Mouse (Mus musculus) MEL (cell line): ENCODE data around the gene Hid1. TPM values are rescaled to one million over a fixed set of nuclear protein-coding genes. Genes with fewer than 3 reads are reported as not detected.

ENCODE experiments used
- DNase-seq: peaks from one replicate; pipeline ENCODE4 v3.0.0; 2011; ENCODE audit warnings: low read depth, low spot score
- H3K27ac ChIP-seq: 2 replicates; pipeline ENCODE4 v1.5.1; 2012; ENCODE audit warnings: low read depth, mild to moderate bottlenecking, control low read depth, low read length, moderate library complexity; ENCODE audit not compliant: control insufficient read depth
- H3K27me3 ChIP-seq, 2 experiments: fragments of 150-350 bp in 1 of 2; sonication (generic) in 1 of 2; 2 replicates each; pipeline ENCODE4 v1.6.1; 2012; ENCODE audit warnings: low read length in 2 of 2, mild to moderate bottlenecking in 2 of 2, improper control_type of control experiment in 1 of 2, moderate library complexity in 1 of 2; ENCODE audit not compliant: insufficient read depth in 2 of 2, control insufficient read depth in 1 of 2
- H3K36me3 ChIP-seq, 2 experiments: 2 replicates each; pipeline ENCODE4 v1.6.1; 2012 to 2014; ENCODE audit warnings: low read length in 2 of 2, improper control_type of control experiment in 1 of 2, inconsistent platforms in 1 of 2, mild to moderate bottlenecking in 1 of 2; ENCODE audit not compliant: insufficient read depth in 2 of 2, control insufficient read depth in 1 of 2
- H3K4me1 ChIP-seq, 2 experiments: fragments of 150-350 bp in 1 of 2; sonication (generic) in 1 of 2; 2 replicates each; pipeline ENCODE4 v1.6.1; 2012; ENCODE audit warnings: low read length in 2 of 2, improper control_type of control experiment in 1 of 2, mild to moderate bottlenecking in 1 of 2; ENCODE audit not compliant: insufficient read depth in 2 of 2, control insufficient read depth in 1 of 2
- H3K4me3 ChIP-seq, 2 experiments: fragments of 150-350 bp in 1 of 2; sonication (generic) in 1 of 2; 2 replicates each; pipeline ENCODE4 v1.5.1; 2012; ENCODE audit warnings: low read depth in 2 of 2, low read length in 2 of 2, mild to moderate bottlenecking in 2 of 2, moderate library complexity in 2 of 2, control low read depth in 1 of 2, improper control_type of control experiment in 1 of 2; ENCODE audit not compliant: control insufficient read depth in 1 of 2, insufficient read depth in 1 of 2
- H3K79me2 ChIP-seq: 2 replicates; pipeline ENCODE4 v1.6.1; 2012; ENCODE audit warnings: mild to moderate bottlenecking, low read length, moderate library complexity; ENCODE audit not compliant: control insufficient read depth, poor library complexity, insufficient read depth
- H3K9ac ChIP-seq: 2 replicates; pipeline ENCODE4 v1.6.1; 2012; ENCODE audit warnings: low read depth, mild to moderate bottlenecking, control low read depth, low read length, moderate library complexity; ENCODE audit not compliant: control insufficient read depth, poor library complexity, severe bottlenecking
- H3K9me3 ChIP-seq: fragments of 150-350 bp; sonication (generic); replicated peaks from 2 replicates; pipeline ENCODE4 v1.6.1; 2012; ENCODE audit warnings: mild to moderate bottlenecking, low read length, improper control_type of control experiment, moderate library complexity; ENCODE audit not compliant: insufficient read depth
- BHLHE40 ChIP-seq: IDR thresholded peaks from 2 replicates; pipeline ENCODE4 v1.6.1; 2012; ENCODE audit warnings: low read depth, mild to moderate bottlenecking, inconsistent platforms, low read length, improper control_type of control experiment, borderline replicate concordance
- CHD1 ChIP-seq: IDR thresholded peaks from 2 replicates; pipeline ENCODE4 v1.6.1; 2012; ENCODE audit warnings: low read depth, mild to moderate bottlenecking, inconsistent platforms, low read length, improper control_type of control experiment
- CHD2 ChIP-seq: IDR thresholded peaks from 2 replicates; pipeline ENCODE4 v1.6.1; 2011; ENCODE audit warnings: low read length, improper control_type of control experiment
- CTCF ChIP-seq, 3 experiments: IDR thresholded peaks in 2 of 3; conservative IDR thresholded peaks in 1 of 3; 2 replicates each; pipeline ENCODE4 v1.5.1; 2011 to 2012; ENCODE audit warnings: low read length in 3 of 3, low read depth in 2 of 3, mild to moderate bottlenecking in 2 of 3, improper control_type of control experiment in 1 of 3, inconsistent platforms in 1 of 3, mixed read lengths in 1 of 3, moderate library complexity in 1 of 3; ENCODE audit not compliant: control insufficient read depth in 1 of 3, insufficient read depth in 1 of 3, poor library complexity in 1 of 3, severe bottlenecking in 1 of 3
- E2F4 ChIP-seq: IDR thresholded peaks from 2 replicates; pipeline ENCODE4 v1.6.1; 2011; ENCODE audit warnings: low read depth, low read length, improper control_type of control experiment, borderline replicate concordance
- ELF1 ChIP-seq: IDR thresholded peaks from 2 replicates; pipeline ENCODE4 v1.6.1; 2014; ENCODE audit warnings: low read depth, mild to moderate bottlenecking, inconsistent platforms, low read length, improper control_type of control experiment, moderate library complexity
- EP300 ChIP-seq, 2 experiments: IDR thresholded peaks; 2 replicates each; pipeline ENCODE4 v1.6.1; 2011; ENCODE audit warnings: improper control_type of control experiment in 2 of 2, low read length in 2 of 2, low read depth in 1 of 2, mild to moderate bottlenecking in 1 of 2
- ETS1 ChIP-seq: IDR thresholded peaks from 2 replicates; pipeline ENCODE4 v1.6.1; 2012; ENCODE audit warnings: low read depth, mild to moderate bottlenecking, inconsistent platforms, low read length, improper control_type of control experiment, moderate library complexity
- GABPA ChIP-seq: IDR thresholded peaks from 2 replicates; pipeline ENCODE4 v1.6.1; 2012; ENCODE audit warnings: low read depth, mild to moderate bottlenecking, inconsistent platforms, low read length, improper control_type of control experiment, moderate library complexity
- HCFC1 ChIP-seq: IDR thresholded peaks from 2 replicates; pipeline ENCODE4 v1.6.1; 2012; ENCODE audit warnings: low read depth, mild to moderate bottlenecking, inconsistent platforms, low read length, improper control_type of control experiment, moderate library complexity
- JUND ChIP-seq: IDR thresholded peaks from 2 replicates; pipeline ENCODE4 v1.6.1; 2011; ENCODE audit warnings: low read depth, mild to moderate bottlenecking, improper control_type of control experiment, low read length
- KAT2A ChIP-seq: conservative IDR thresholded peaks from 2 replicates; pipeline ENCODE4 v1.6.1; 2012; ENCODE audit warnings: low read depth, low read length, improper control_type of control experiment, inconsistent platforms
- MAFK ChIP-seq: IDR thresholded peaks from 2 replicates; pipeline ENCODE4 v1.6.1; 2011; ENCODE audit warnings: low read depth, mild to moderate bottlenecking, low read length, improper control_type of control experiment, borderline replicate concordance
- MAX ChIP-seq: IDR thresholded peaks from 2 replicates; pipeline ENCODE4 v1.6.1; 2011; ENCODE audit warnings: low read length, improper control_type of control experiment
- MAZ ChIP-seq: IDR thresholded peaks from 2 replicates; pipeline ENCODE4 v1.6.1; 2012; ENCODE audit warnings: low read depth, mild to moderate bottlenecking, inconsistent platforms, low read length, improper control_type of control experiment
- MEF2A ChIP-seq: IDR thresholded peaks from 2 replicates; pipeline ENCODE4 v1.6.1; 2014; ENCODE audit warnings: low read depth, mild to moderate bottlenecking, inconsistent platforms, low read length, improper control_type of control experiment; ENCODE audit not compliant: poor library complexity, insufficient replicate concordance, severe bottlenecking; ENCODE audit errors: extremely low read depth
- MXI1 ChIP-seq: IDR thresholded peaks from 2 replicates; pipeline ENCODE4 v1.6.1; 2011; ENCODE audit warnings: mild to moderate bottlenecking, low read depth, low read length, improper control_type of control experiment
- MYC ChIP-seq: IDR thresholded peaks from 2 replicates; pipeline ENCODE4 v1.6.1; 2011; ENCODE audit warnings: low read depth, mild to moderate bottlenecking, low read length, improper control_type of control experiment, moderate library complexity
- NELFE ChIP-seq: IDR thresholded peaks from 2 replicates; pipeline ENCODE4 v1.6.1; 2011; ENCODE audit warnings: low read depth, low read length, improper control_type of control experiment
- NRF1 ChIP-seq: IDR thresholded peaks from 2 replicates; pipeline ENCODE4 v1.6.1; 2014; ENCODE audit warnings: low read depth, mild to moderate bottlenecking, inconsistent platforms, low read length, improper control_type of control experiment, moderate library complexity; ENCODE audit not compliant: poor library complexity, insufficient read depth, severe bottlenecking
- POLR2A ChIP-seq, 2 experiments: IDR thresholded peaks; 2 replicates each; pipeline ENCODE4 v1.6.1; 2011 to 2012; ENCODE audit warnings: low read length in 2 of 2, mild to moderate bottlenecking in 2 of 2, control low read depth in 1 of 2, improper control_type of control experiment in 1 of 2, low read depth in 1 of 2, moderate library complexity in 1 of 2; ENCODE audit not compliant: control insufficient read depth in 1 of 2, insufficient read depth in 1 of 2, poor library complexity in 1 of 2
- POLR2AphosphoS2 ChIP-seq: IDR thresholded peaks from 2 replicates; pipeline ENCODE4 v1.6.1; 2011; ENCODE audit warnings: low read length, improper control_type of control experiment
- POLR2AphosphoS5 ChIP-seq: IDR thresholded peaks from 2 replicates; pipeline ENCODE4 v1.6.1; 2012; ENCODE audit warnings: low read depth, borderline replicate concordance, mild to moderate bottlenecking, inconsistent platforms, low read length, moderate library complexity, mixed read lengths
- RAD21 ChIP-seq: IDR thresholded peaks from 2 replicates; pipeline ENCODE4 v1.6.1; 2011; ENCODE audit warnings: mild to moderate bottlenecking, low read depth, low read length, improper control_type of control experiment
- RCOR1 ChIP-seq: IDR thresholded peaks from 2 replicates; pipeline ENCODE4 v1.6.1; 2012; ENCODE audit warnings: low read depth, mild to moderate bottlenecking, inconsistent platforms, low read length, improper control_type of control experiment
- SIN3A ChIP-seq: IDR thresholded peaks from 2 replicates; pipeline ENCODE4 v1.6.1; 2012; ENCODE audit warnings: low read length, improper control_type of control experiment, inconsistent platforms
- SMC3 ChIP-seq: IDR thresholded peaks from 2 replicates; pipeline ENCODE4 v1.6.1; 2011; ENCODE audit warnings: low read depth, low read length, improper control_type of control experiment
- TAL1 ChIP-seq: IDR thresholded peaks from 2 replicates; pipeline ENCODE4 v1.6.1; 2012; ENCODE audit warnings: mild to moderate bottlenecking, inconsistent platforms, low read length, moderate library complexity, mixed read lengths
- TBP ChIP-seq: IDR thresholded peaks from 2 replicates; pipeline ENCODE4 v1.8.0; 2011; ENCODE audit warnings: low read depth, low read length, improper control_type of control experiment
- TCF12 ChIP-seq: IDR thresholded peaks from 2 replicates; pipeline ENCODE4 v1.6.1; 2014; ENCODE audit warnings: low read depth, mild to moderate bottlenecking, inconsistent platforms, low read length, improper control_type of control experiment, moderate library complexity
- UBTF ChIP-seq: IDR thresholded peaks from 2 replicates; pipeline ENCODE4 v1.6.1; 2012; ENCODE audit warnings: low read depth, mild to moderate bottlenecking, inconsistent platforms, low read length, improper control_type of control experiment, moderate library complexity, borderline replicate concordance; ENCODE audit not compliant: insufficient read depth
- USF1 ChIP-seq: IDR thresholded peaks from 2 replicates; pipeline ENCODE4 v1.6.1; 2014; ENCODE audit warnings: low read depth, mild to moderate bottlenecking, inconsistent platforms, low read length, improper control_type of control experiment, moderate library complexity
- ZC3H11A ChIP-seq: IDR thresholded peaks from 2 replicates; pipeline ENCODE4 v1.6.1; 2012; ENCODE audit warnings: low read depth, mild to moderate bottlenecking, inconsistent platforms, low read length, improper control_type of control experiment
- ZMIZ1 ChIP-seq: IDR thresholded peaks from 2 replicates; pipeline ENCODE4 v1.6.1; 2012; ENCODE audit warnings: low read depth, mild to moderate bottlenecking, inconsistent platforms, low read length, improper control_type of control experiment, moderate library complexity
- ZNF384 ChIP-seq: IDR thresholded peaks from 2 replicates; pipeline ENCODE4 v1.6.1; 2012; ENCODE audit warnings: low read depth, mild to moderate bottlenecking, inconsistent platforms, low read length, improper control_type of control experiment
- polyA plus RNA-seq, 2 experiments: library from polyadenylated mRNA; stranded (reverse) in 1 of 2; unstranded in 1 of 2; fragments of >175 nt in 1 of 2; fragments of >200 nt in 1 of 2; gene quantifications; 2 replicates each; pipeline versions ENCODE4 v1.2.1 to v1.2.4; 2012; ENCODE audit warnings: low replicate concordance in 2 of 2, low read depth in 1 of 2; ENCODE audit not compliant: insufficient read length in 2 of 2, insufficient read depth in 1 of 2, missing spikeins in 1 of 2
- total RNA-seq: library from RNA; depleted of rRNA; stranded (reverse); fragments of 300-350 nt; gene quantifications from 2 replicates; pipeline ENCODE4 v1.2.3, GENCODE M21; 2012

Hid1 gene
- total and polyA plus RNA-seq, 3 experiments = 1.1 to 3.0 TPM; not detected in 1

- Histone ChIP-seq H3K27ac (peak within 1 kb of the TSS; percentile 86), H3K36me3 (peaks cover 0 to 14% of the 10 kb centered on the region in 2 experiments; a peak in 2 of 4 replicates), H3K4me3 (peak within 1 kb of the TSS; percentile 88 to 91), H3K79me2 (peaks cover 10% of the 10 kb centered on the region), H3K9me3 (no peaks in the 10 kb centered on the region), H3K27me3 (no peaks in the 10 kb centered on the region), H3K4me1 (peaks cover 2 to 21% of the 10 kb centered on the region in 2 experiments; a peak in 2 of 4 replicates), H3K9ac (peak within 1 kb of the TSS; percentile 94)
- DNase-seq = peak; percentile 96
- TF ChIP-seq ZC3H11A = no peak
- no peak for TF ChIP-seq CHD2
- peak; percentile 97 for TF ChIP-seq HCFC1
- no peak for TF ChIP-seq TAL1
- TF ChIP-seq NELFE = peak; percentile 92
- TF ChIP-seq GABPA = 0 out of 2 replicates have a peak, but pooled peaks have one; percentile 23
- peak; percentile 91; the same call in 1 of the 2 replicates for TF ChIP-seq UBTF
- TF ChIP-seq SMC3 = 0 out of 2 replicates have a peak, but pooled peaks have one; percentile 19
- TF ChIP-seq CTCF (IDR thresholded peaks at IDR 0.05 in 2 of 3, conservative IDR thresholded peaks at IDR 0.05 in 1 of 3; ENCODE audit: control insufficient read depth in 1 of 3, insufficient read depth in 1 of 3, low read depth in 2 of 3, low read length in 3 of 3, poor library complexity in 1 of 3, severe bottlenecking in 1 of 3) = 0 out of 6 replicates have a peak, but pooled peaks of 1 of the 3 experiments have one; percentile 6
- peak; percentile 77 for TF ChIP-seq KAT2A
- peak; percentile 83 for TF ChIP-seq ELF1
- no peak for TF ChIP-seq JUND
- TF ChIP-seq ZMIZ1 = peak; percentile 81
- TF ChIP-seq BHLHE40 = 0 out of 2 replicates have a peak, but pooled peaks have one; percentile 5
- TF ChIP-seq MAFK = no peak
- peak; percentile 95 to 97 for TF ChIP-seq POLR2A (IDR thresholded peaks at IDR 0.05; ENCODE audit: control insufficient read depth in 1 of 2, insufficient read depth in 1 of 2, low read depth in 1 of 2, low read length in 2 of 2, poor library complexity in 1 of 2)
- 0 out of 2 replicates have a peak, but pooled peaks have one; percentile 10 for TF ChIP-seq ZNF384
- peak; percentile 93 for TF ChIP-seq TBP
- TF ChIP-seq CHD1 = peak; percentile 81
- peak; percentile 89 for TF ChIP-seq MAZ
- 0 out of 2 replicates have a peak, but pooled peaks have one; percentile 24 for TF ChIP-seq RCOR1
- no peak for TF ChIP-seq POLR2AphosphoS5
- TF ChIP-seq MXI1 = peak; percentile 93
- TF ChIP-seq EP300 (IDR thresholded peaks at IDR 0.05; ENCODE audit: low read depth in 1 of 2, low read length in 2 of 2) = peak in 1 of 2 experiments; percentile 44; a peak in 2 of 4 replicates
- peak; percentile 97 for TF ChIP-seq SIN3A
- no peak for TF ChIP-seq MEF2A
- peak; percentile 66 for TF ChIP-seq MAX
- TF ChIP-seq ETS1 = peak; percentile 44; the same call in 1 of the 2 replicates
- no peak for TF ChIP-seq E2F4
- no peak for TF ChIP-seq RAD21
- TF ChIP-seq USF1 = 0 out of 2 replicates have a peak, but pooled peaks have one; percentile 38
- peak; percentile 10; the same call in 1 of the 2 replicates for TF ChIP-seq NRF1
- TF ChIP-seq TCF12 = peak; percentile 90
- peak; percentile 55; the same call in 1 of the 2 replicates for TF ChIP-seq MYC
- TF ChIP-seq POLR2AphosphoS2 = peak; percentile 94
Measured at GRCm38 (mm10) chr11:115403338-115404124, 36.0 kb upstream of the Hid1 start, which contains the start of gene Mrpl58. Gene Mrpl58 (plus strand): TSS chr11:115403752.
